Mouse (Mus musculus): ENCODE data around the gene Asb16.
A peak's percentile ranks its signal among the peaks of the same experiment; 100 is the strongest.
"Not testable (repeated sequence)": the region's sequence is repeated elsewhere in the genome, so short reads cannot be mapped to it uniquely, and the experiment has no call there.

Gene Asb16

DNA sequence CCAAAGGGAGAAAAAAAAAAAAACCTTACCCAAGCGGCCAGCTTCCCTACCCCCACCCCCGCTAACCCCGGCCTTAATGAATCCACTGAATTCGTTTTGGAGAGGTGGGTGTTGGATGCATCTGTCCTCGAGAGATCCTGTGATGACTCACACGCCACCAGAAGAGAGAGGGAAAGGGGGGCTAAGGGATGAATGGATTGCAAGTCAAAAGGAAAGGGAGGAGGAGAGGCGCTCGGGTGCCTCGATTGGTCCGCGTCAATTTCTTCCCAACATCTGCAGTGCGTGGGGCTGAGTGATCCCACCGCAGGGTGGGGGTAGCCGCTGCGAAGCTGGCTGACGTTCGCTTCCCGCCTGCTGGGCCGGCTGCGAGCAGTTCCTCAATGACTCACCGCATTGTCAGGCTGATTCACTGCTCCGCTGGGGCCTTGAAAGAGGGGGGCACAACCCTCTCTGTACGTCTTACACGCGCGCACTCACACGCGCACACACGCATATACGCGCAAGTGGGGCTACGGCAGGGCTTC, 23.6 kb upstream of the Asb16 start:
- peak; percentile 66 for DNase-seq

DNA sequence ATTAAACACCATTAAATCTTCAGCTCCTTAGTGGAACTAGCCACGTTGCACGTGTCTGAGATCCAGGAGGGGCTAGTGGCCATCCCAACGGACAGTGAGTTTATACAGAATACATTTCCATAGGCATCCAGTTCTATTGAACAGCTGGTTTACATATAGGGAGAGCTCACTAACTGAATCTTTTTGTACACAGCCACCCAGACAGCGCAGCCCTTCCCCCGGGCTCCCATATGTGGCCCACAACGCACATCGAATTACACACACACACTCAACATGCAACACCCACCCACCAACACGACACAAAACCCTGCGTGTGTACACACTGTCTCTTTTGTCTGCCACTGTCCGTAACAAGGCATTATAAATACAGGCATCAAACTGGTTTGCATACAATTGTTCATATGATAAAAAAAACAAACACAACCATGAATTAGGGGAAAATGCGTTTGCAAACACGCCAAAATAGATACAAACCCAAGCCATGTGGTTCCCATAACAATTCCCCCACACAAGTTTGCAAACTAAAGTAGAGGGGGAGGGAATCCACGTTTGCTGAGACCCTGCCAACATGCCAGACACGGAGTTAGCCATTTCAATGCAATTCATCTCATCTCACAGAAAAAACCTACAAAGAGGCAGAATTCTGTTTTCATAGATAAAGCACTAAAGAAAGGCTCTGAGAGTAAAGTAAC, 22.8 kb upstream of the Asb16 start:
- no peak for DNase-seq

DNA sequence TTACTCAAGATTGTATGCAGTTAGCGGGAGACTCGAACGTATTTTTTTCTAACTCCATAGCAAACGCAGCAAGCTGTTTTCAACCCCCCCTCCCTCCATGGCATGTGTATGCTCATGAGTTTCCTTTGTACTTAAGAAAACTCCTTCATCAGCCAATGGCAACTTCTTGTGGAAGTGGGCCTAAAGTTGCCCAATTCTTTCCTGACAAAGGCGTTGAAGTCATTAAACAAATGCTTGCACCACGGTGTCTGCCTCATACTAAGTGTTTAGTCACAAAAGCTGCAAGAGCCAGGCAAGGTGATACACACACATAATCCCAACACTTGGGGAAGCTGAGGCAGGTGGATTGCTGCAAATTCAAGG, 22.3 kb upstream of the Asb16 start:
- no peak for DNase-seq

DNA sequence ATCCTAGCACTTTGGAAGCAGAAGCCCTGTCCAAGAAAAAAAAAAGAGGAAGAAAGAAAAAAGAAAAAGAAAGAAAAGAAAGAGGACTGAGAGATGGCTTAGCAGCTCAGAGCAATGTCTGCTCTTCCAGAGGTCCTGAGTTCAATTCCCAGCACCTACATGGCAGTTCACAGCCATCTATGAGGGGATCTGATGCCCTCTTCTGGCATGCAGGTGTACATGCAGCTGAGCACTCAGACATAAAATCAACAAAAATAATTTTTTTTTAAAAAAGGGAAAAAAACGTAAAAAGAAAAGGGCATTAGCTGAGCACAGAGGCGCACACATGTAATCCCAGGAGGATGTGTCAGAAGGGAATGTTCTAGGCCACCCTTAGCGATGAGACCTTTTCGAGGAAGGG, 21.7 kb upstream of the Asb16 start:
- no peak for DNase-seq

DNA sequence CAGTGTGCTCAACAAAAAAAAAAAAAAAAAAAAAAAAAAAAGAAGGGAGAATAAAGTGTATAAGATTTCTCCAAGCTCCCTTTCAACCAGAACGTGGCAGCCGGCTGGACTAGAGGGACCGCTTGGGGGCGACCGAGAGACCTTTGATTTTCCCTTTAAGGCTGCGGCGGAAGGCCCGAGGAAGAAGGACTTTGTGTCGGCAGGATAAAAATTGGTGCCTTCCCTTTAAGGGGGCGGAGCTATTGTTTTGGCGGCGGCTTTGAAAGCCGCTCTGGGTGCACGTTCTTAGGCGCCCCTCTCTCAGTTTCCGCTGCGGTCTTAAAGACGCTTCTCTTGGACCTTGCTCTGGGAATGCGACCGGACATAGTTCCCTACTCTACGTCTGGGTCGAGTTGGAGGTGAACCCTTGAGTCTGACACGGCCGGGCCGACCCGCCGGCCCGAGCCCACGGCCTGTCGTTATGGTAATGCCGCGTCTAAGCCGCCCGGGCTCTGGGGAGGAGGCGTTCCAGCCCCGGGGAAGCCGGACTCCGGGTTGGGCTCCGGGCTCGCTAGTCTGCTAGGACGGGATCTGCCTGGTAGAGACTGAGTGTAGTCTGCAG, 19.8 kb upstream of the Asb16 start, which contains the start of gene BC030867:
Gene BC030867, plus strand, starts transcription at position 253 of the 601 bp plus-strand sequence.
- DNase-seq: peak; percentile 98

DNA sequence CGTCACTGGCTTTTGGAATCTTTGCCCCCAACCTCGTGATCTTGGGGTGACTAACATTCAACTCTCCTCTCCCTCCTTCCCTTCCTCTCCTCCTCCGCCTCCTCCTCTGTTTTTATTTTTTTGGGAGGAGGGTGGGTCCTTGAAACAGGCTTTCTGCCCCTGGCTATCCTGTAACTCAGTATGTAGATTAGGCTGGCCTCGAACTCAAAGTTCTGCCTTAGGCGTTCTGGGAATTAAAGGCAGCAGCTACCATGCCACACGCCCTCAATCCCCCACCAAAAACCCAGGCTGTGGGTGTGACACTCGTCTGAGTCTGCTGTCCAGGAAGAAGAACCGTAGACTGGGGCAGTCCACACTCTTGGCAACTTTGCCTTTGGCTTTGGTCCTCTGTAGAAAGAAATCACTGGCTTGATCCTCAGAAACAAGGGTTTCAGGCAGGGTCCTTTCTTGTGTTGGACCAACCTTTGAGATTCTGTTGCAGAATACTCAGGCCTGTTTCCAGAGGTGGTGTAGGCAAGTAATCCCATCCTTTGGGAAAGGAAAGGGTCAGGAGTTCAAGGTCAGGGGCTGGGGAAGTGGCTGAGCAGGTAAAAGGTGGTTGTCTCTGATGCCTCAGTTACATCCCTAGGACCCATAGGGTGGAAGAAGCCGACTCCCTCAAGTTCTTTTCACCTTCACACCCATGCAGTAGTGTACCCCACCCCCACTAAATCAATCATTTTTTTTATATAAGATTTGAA, 19.0 kb upstream of the Asb16 start:
- no peak for DNase-seq

DNA sequence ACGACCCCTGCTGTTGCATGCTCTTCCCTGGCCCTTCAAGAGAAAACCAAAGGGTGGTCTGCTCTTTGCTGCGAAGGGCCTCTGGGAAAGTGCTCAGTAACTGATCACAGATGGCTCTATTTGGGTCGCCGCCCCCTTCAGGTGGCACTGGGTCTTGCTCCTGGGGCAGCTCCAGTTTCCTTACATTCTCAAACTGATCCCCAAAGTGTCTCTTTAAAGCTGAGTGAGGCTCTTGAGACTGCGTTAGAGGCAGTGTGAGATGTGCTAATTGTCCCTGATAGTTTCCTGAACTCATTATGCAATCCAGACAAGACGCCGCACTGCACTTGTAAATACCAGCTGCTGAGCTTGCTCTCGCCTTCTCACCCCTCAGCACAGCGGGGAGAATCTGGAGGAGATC, 11.0 kb upstream of the Asb16 start:
- peak; percentile 31 for DNase-seq

DNA sequence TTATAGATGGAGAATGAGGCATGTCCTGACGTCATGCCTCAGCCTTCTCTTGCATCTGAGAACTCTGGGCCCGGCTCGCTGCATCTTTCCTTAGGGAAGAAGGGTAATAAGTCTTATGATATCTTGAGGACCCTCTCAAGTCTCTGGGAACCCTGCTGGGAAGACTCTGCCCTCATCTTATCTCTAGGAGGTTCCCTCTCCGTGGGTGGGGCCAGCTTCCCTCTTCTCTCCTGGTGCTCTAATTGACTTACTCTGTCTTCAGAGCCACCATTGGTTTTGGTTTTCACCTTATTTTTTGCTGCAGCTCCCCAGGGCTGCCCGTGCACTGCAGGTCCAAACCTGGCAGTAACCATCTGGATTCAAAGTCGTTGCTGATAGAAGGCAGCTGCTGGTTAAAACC, 10.4 kb upstream of the Asb16 start:
- no peak for DNase-seq

DNA sequence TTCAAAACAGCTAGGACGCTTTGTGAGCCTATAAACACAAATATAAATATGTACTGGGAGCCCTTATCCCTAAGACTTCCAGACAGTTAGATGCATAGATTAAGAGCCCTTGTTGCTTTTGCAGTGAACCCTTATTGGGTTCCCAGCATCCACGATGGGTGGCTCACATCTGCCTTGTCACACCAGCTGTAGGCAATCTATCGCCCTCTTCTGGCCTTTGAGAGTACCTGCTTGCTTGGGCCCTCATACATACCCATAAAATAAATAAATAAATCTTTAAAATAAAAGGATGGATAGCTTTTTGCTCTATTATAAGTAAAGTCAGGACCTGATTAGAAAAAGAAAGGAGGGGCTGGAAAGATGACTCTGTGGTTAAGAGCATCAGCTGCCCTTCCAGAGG, 10.0 kb upstream of the Asb16 start:
- DNase-seq: no peak

DNA sequence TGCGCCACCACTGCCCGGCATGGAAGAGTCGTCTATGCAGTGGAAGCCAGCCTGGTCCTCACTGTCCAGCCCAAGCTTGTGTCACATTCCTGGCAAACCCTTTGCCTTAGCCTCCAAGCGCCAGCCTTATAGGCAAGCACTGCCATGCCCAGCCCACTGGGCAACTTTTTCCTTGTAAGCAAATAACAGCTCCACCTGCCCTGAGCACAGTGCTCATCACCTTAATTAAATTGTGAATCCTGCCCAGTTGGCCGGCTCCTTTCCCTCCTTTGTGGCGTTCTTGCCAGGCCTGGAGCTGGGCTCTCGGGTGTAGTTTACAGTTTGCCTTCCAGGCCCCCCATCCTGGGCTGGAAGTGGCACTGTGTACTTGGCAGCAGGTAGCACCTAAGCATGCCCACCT, 5.3 kb upstream of the Asb16 start:
- DNase-seq: no peak

DNA sequence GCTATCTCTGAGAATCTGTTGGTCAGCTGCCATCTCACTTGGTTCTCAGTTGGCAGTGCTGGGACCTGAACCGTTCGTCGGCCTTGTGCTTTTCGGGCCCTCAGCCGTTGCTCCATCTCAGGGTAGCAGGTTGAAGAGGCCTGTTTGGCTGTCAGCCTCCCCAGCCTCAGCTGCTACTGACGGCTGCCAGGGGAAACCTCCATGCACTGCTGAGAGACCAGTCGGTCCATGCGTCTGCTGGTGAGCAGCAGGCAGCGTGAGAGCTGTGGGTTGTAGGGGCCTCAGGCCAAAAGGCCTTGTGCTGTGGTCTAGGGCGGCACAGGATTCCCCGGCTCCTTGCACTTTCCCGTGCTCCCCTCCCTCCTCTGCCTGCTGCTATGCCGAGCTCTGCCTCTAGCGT, 2.7 kb upstream of the Asb16 start:
- no peak for DNase-seq

DNA sequence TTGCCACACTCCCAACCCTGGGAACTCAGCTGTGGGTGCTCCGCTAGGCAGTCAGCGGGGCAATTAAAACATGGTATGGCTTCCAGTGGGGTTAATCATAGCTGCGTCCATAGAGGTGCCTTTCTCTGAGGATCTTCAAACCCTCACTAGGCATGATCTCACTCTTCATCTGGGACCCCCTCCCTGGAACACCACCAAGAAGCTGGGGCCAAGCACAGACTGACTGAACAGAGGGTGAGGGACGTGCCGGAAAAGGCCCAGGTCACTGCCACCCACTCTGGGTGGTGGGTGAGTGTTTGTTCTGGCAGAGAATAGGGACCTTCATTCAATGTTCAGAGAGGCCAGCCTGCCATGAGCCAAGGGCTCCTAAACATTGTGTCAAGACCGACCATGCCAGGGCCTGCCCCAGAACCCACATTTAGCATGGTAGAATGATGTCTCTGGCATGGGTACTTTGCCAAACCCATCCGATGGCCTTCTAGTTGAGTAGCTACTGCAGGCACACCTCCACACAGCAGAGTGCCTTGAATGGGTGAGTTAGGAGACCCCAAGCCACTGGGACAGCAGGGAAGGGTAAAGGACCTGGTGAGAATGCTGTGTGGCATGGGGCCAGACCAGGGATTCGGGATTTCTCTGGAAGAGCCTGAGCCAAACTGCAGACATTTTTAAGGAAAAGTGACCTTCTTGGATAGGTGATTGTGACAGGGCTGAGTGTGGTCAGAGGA, 1.8 kb upstream of the Asb16 start:
- DNase-seq: no peak

DNA sequence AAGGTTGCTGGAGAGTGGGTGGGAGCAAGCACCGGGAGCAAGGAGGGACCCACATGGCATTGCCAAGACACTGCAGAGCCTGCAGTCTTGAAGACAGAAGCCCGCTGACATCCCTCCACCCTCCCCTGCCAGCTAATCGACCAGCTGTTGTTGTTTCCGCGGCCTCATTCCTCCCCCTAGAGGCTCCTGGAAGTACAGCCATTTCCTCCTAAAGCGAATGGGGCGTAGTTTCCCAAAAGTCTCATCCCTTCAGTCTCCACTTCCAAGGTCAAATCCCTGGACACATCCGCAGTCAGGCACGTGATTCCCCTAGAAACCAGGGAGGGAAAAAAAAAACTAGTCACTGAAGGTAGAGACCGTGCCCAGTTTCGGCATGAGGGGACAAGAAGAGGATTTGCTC, 1.1 kb upstream of the Asb16 start:
- DNase-seq: peak; percentile 66

DNA sequence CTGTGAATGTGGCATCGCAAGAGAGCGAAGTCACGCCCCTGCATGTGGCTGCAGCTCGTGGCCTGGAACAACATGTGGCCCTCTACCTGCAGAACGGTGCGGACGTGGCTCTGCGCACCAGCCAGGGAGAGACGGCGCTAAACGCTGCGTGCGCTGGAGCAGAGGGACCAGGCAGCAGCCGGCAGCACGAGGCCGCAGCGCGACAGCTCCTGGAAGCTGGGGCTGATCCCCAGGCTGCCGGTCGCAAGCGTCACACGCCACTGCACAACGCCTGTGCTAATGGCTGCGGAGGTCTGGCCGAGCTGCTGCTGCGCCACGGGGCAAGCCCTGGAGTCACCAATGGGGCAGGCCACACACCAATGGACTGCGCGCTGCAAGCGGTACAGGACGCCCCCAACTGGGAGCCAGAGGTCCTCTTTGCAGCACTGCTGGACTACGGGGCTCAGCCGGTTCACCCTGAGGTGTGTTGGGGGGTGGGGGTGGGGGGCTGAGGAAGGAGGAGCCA, 7.9 kb downstream of the Asb16 start:
- no peak for DNase-seq

DNA sequence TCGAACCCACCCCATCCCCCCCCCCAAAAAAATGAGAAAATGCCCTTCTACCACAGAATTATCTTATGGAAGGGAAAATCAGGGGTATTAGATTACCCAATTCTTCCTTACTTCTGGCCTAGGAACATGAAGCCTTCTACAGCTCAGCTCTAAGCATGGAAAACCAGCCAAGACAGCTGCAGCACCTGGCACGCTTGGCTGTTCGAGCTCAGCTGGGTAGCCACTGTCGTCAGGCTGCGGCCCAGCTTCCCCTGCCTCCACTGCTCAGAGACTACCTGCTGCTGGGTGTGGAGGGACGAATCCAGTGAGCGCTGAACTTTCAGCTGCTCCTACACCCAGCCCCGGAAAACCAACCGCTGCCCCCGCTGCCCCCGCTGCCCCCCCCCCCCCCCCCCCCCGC, 9.2 kb downstream of the Asb16 start:
- DNase-seq: no peak

DNA sequence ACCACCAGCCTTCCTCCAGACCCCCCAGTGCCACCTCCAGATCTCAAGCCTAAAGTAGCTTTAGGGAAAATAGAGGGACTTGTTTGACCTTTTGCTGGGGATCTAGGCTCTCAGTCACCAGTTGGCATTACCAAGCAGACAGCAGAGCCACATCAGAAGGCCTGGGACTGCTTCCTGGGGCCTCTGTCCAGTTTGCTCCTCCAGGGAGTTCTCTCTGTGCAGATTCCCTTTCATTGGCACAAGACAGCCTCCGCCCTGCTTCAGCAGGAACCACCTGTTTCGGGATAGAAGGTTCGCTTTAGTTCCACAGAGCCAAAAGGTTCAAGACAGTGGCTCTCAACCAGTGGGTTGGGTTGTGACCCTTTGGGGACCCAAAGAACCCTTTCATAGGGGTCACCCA, 11.1 kb downstream of the Asb16 start:
- no peak for DNase-seq

DNA sequence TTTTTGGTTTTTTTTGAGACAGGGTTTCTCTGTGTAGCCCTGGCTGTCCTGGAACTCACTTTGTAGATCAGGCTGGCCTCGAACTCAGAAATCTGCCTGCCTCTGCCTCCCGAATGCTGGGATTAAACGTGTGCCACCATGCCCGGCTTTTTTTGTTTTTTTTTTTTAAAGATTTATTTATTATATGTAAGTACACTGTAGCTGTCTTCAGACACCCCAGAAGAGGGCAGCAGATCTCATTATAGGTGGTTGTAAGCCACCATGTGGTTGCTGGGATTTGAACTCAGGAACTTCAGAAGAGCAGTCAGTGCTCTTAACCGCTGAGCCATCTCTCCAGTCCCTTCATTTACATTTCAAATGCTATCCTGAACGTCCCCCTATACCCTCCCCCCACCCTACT, 11.7 kb downstream of the Asb16 start:
- not testable (repeated sequence) for DNase-seq

DNA sequence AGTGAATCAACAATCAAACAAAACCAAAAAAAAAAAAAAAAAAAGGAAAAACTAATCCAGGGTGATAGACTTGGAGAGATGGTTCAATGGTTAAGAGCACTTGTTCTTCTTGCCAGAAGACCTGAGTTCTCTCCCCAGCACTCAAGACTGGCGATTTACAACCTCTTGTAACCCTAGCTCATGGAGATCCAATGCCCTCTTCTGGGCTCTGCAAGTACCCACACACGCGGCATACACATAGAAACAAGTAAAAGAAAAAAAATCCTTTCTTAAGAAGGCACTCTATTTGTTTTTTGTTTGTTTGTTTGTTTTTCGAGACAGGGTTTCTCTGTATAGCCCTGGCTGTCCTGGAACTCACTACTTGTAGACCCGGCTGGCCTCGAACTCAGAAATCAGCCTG, 15.4 kb downstream of the Asb16 start:
- no peak for DNase-seq

DNA sequence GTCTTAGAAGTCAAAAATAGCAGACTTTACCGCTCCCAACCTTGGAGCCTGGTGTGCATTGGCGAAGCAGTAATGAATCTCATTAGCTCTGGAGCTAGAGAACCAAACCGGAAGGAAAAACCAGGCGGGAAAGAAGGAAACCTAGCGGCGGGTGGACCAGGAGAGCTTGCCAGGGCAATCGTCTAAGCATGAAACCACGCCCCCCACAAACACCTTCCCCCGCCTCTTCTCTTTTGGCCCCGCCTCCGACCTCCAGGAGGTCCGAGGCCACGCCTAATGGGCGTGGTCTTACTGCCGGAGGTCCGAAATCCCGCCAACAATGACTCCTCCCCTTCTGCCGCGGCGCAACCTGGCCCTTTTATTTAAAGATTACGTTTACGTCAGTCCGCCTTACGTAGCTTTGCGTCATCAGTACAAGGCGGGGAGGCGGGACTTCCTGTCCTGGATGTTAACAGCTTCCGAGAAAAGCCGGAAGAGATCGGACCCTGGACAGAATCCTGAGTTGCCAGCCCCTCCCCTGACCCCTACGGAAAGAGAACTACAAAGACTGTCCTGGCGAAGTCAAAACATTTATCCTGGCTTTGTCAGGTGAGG, 16.1 kb downstream of the Asb16 start, which contains the start of gene Tmub2:
Gene Tmub2, plus strand, starts transcription at position 431 of the 594 bp plus-strand sequence.
- peak; percentile 88 for DNase-seq

DNA sequence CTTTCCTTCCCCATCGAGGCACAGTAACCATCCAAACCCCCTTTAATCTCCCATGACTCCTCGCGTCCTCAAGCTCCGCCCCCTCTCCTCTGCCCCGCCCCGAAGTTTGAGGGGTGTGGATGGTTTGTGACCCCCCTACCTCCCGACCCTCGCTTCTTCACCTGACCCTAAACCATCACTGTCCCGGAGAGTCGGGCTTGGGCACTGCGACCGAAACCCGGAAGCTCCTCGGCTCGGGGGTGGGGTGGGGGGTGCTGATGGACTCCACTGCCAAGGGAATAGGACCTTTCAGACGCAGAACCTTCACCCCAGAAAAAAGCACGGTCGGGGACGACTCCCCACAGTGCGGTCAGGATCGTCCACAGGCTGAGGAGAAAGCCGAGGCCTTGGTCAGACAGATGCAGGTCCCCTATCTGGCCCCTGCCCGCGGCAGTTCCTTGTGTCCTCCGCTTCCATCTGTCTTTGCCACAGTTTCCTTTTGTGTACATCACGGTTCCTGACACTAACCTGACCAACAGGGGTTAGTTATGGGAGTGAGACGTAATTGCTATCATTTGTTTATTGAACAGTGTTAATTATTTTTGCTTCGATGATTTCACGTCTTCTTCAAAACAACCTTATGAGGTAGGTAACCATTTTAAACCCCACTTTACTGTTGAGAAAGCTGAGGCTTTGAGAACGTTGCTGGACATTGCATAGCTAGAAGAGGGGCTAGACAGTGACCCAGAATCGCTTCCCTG, 16.7 kb downstream of the Asb16 start:
- no peak for DNase-seq

DNA sequence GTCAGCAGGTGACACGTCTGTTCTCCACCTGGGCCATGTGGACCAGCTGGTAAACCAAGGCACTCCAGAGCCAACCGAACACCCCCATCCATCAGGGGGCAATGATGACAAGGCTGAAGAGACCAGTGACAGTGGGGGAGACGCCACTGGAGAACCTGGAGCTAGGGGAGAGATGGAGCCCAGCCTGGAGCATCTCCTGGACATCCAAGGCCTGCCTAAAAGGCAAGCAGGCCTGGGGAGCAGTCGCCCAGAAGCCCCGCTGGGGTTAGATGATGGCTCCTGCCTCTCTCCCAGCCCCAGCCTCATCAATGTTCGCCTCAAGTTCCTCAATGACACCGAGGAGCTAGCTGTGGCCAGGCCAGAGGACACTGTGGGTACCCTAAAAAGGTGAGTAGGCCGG, 18.9 kb downstream of the Asb16 start:
- no peak for DNase-seq

Data from right cerebral cortex, postnatal 4 days (tissue).